Mouse (Mus musculus) liver, adult 2 months (tissue): ENCODE measurements around the gene Ddt. TPM values are rescaled to one million over a fixed set of nuclear protein-coding genes. Genes with fewer than 3 reads are reported as not detected.

Experiments
- DNase-seq: peaks from one replicate; pipeline ENCODE4 v3.0.0-alpha.2; 2011; ENCODE audit warnings: low read depth, low spot score; ENCODE audit errors: extremely low read depth
- H3K27ac ChIP-seq: fragments of 200-500 bp; replicated peaks from 2 replicates; pipeline ENCODE4 v1.5.1; 2012; ENCODE audit warnings: low read depth, mild to moderate bottlenecking, control low read depth, inconsistent platforms, low read length; ENCODE audit not compliant: insufficient read depth
- H3K27me3 ChIP-seq: fragments of 200-500 bp; 2 replicates; pipeline ENCODE4 v1.6.1; 2012; ENCODE audit warnings: mild to moderate bottlenecking, moderate library complexity, low read length, inconsistent platforms; ENCODE audit not compliant: control insufficient read depth, insufficient read depth
- H3K36me3 ChIP-seq: fragments of 200-500 bp; 2 replicates; pipeline ENCODE4 v1.6.1; 2012; ENCODE audit warnings: low read length, inconsistent platforms; ENCODE audit not compliant: control insufficient read depth, insufficient read depth
- H3K4me1 ChIP-seq: fragments of 200-500 bp; 2 replicates; pipeline ENCODE4 v1.6.1; 2011; ENCODE audit warnings: low read length; ENCODE audit not compliant: control insufficient read depth, insufficient read depth
- H3K4me3 ChIP-seq: fragments of 200-500 bp; 2 replicates; pipeline ENCODE4 v1.5.1; 2011; ENCODE audit warnings: low read depth, mild to moderate bottlenecking, control low read depth, low read length, moderate library complexity; ENCODE audit not compliant: insufficient read depth
- H3K79me2 ChIP-seq: fragments of 200-500 bp; 2 replicates; pipeline ENCODE4 v1.6.1; 2012; ENCODE audit warnings: inconsistent platforms, mild to moderate bottlenecking, low read length, moderate library complexity; ENCODE audit not compliant: control insufficient read depth, insufficient read depth
- H3K9ac ChIP-seq: fragments of 200-500 bp; 2 replicates; pipeline ENCODE4 v1.6.1; 2012; ENCODE audit warnings: low read depth, mild to moderate bottlenecking, control low read depth, inconsistent platforms, low read length
- CTCF ChIP-seq: fragments of 200-500 bp; IDR thresholded peaks from 2 replicates; pipeline ENCODE4 v1.5.1; 2011; ENCODE audit warnings: low read depth, low read length, control low read depth
- POLR2A ChIP-seq: fragments of 200-500 bp; IDR thresholded peaks from 2 replicates; pipeline ENCODE4 v1.6.1; 2011; ENCODE audit warnings: low read length, control low read depth; ENCODE audit not compliant: insufficient read depth; ENCODE audit errors: extremely low read depth
- WGBS: fragments of 180-500 bp; shearing (Covaris S2); methylation state at CpG from one replicate; pipeline ENCODE4 v1.1.7; 2018; 5-methylcytosine and 5-hydroxymethylcytosine counted together
- polyA plus RNA-seq: library from polyadenylated mRNA; depleted of rRNA; stranded (reverse); fragments of >200 nt; gene quantifications from 2 replicates; pipeline ENCODE4 v1.2.3, GENCODE M21; 2012
- total RNA-seq: library from RNA; depleted of rRNA; stranded (reverse); fragments of >200 nt; gene quantifications from 2 replicates; pipeline ENCODE4 v1.2.3, GENCODE M21; 2014

Gene Ddt
- total and polyA plus RNA-seq, 2 experiments = 347 to 914 TPM

DNA sequence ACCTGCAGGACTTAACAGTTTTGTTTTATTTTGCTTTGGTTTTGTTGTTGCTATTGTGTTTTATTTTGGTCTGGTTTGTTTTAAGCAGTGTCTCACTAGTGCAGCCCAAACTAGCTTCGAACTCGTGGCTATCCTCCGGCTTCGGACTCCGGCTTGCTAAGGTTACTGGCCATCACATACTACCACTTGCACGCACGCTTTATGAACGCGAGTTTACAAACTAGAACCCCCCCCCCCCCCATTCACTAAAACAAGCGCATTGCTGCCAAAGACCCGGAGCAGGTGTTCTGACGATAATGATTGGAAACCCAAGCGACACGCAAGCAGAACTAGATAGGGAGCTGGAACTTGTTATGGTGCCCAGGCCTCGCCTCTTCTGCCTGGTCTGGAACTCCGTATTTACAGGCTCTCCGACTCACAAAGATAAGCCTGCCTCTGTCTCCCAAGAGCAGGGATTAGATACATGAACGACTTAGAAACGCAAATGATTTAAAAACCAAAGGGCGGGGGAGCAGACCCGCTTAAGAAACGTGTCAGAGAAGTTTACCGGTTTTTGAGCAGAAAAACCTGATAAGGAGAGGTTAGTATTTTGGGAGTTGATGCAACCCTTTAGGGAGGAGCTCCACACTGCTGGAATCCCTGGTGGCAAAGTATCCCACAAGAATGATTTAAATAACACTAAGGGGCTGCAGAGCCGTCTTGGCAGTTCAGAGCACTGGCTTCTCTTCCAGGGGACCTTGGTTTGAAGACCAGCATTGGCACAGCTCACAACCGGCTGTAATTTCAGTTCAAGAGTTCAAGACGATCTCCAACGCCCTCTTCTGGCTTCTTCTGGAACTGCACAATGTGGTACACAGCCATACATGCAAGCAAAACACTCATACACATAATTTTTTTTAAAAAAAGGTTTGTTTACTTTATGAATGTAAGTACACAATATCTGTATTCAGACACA is 8.4 kb downstream of the Ddt start:
- WGBS = 1% methylated on average over 27 of the region's 27 CpGs
- peaks cover 5% of the 10 kb centered on the region; the same call in 1 of the 2 replicates for H3K4me1 ChIP-seq
- peak; percentile 70 for DNase-seq
- H3K79me2 ChIP-seq = peaks cover 8% of the 10 kb centered on the region; the same call in 1 of the 2 replicates
- H3K9ac ChIP-seq = peak overlapping the region; percentile 60
- H3K27ac ChIP-seq = peak overlapping the region; percentile 70
- H3K4me3 ChIP-seq = peak overlapping the region; percentile 90
- TF ChIP-seq POLR2A = no peak
- peak; percentile 61 for TF ChIP-seq CTCF
- H3K27me3 ChIP-seq = no peaks in the 10 kb centered on the region
- H3K36me3 ChIP-seq = no peaks in the 10 kb centered on the region

DNA sequence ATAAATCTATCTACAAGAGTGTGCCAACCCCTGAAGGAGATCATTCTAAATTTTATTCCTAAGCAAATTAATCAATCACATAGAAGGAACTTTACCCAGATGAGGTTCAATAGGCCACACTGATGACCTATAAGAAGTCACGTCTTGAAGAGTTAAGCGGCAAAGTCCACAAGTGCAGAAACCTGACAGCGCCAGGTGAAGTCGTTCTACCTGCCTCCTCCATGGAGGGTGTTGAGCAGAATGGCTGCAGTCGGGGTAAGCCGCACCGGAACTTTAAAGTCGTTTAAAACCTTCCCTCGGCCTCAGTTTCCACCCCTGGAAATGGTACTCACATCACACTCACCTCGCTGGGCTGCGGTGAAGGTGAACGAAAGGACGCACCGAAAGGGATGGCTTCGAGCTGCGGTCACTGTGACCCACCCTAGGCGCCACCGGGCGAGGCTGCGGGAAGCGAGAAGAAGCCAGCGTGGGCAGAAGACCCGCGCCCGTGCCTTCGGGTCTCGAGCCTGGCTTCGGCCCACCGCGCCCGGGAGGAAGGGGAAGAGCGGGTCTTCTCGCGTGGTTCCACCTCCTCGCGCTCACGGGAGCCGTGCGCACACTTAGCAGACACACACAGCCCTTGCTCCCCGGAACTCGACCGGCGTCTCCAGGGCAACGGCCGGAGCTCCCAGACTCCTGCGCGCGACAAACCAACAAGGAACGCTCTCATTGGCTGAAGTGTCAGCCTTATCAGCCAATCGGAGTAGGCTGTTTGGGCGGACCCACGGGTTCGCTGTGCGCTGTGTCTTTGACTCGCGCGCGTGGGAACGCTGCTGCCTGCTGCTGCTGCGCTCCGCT is 9.3 kb downstream of the Ddt start, which contains the start of gene Cabin1:
Gene Cabin1 (minus strand): TSS at position 660 of the 837 bp plus-strand sequence.
- WGBS = under 1% methylated on average over 61 of the region's 61 CpGs
- Histone ChIP-seq H3K27ac (peak within 1 kb of the TSS; percentile 70), H3K27me3 (no peaks in the 10 kb centered on the region), H3K36me3 (no peaks in the 10 kb centered on the region; the same call in 1 of the 2 replicates), H3K9ac (peak within 1 kb of the TSS; percentile 88), H3K4me3 (peak within 1 kb of the TSS; percentile 90), H3K4me1 (peaks cover 5% of the 10 kb centered on the region; the same call in 1 of the 2 replicates), H3K79me2 (peaks cover 10% of the 10 kb centered on the region; the same call in 1 of the 2 replicates)
- TF ChIP-seq CTCF (no peak), POLR2A (peak; percentile 82)
- peak; percentile 92 for DNase-seq

DNA sequence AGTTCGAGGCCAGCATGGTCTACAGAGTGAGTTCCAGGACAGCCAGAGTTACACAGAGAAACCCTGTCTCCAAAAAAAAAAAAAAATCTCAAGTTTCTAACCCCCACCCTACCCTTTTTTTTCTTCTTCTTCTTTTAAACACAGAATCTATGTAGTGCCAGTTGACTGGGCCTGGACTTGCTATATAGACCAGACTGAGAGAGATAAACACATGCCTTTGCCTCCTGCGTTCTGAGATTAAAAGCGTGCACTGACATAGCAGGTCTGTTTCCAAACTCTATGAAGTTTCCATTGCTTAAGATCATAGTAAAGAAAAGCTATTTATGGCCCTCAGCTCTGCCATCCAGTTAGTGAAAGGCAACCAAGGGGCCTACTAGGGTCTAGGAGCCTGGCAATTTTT is 10.8 kb downstream of the Ddt start:
- H3K79me2 ChIP-seq = peaks cover 10% of the 10 kb centered on the region; the same call in 1 of the 2 replicates
- WGBS = 87% methylated on average over 3 of the region's 3 CpGs
- TF ChIP-seq CTCF = no peak
- TF ChIP-seq POLR2A = no peak
- H3K27me3 ChIP-seq = no peaks in the 10 kb centered on the region
- peaks cover 5% of the 10 kb centered on the region; the same call in 1 of the 2 replicates for H3K4me1 ChIP-seq
- H3K36me3 ChIP-seq = no peaks in the 10 kb centered on the region; the same call in 1 of the 2 replicates
- H3K4me3 ChIP-seq = no peak overlapping the region
- DNase-seq = no peak
- no peak overlapping the region for H3K9ac ChIP-seq
- no peak overlapping the region for H3K27ac ChIP-seq

DNA sequence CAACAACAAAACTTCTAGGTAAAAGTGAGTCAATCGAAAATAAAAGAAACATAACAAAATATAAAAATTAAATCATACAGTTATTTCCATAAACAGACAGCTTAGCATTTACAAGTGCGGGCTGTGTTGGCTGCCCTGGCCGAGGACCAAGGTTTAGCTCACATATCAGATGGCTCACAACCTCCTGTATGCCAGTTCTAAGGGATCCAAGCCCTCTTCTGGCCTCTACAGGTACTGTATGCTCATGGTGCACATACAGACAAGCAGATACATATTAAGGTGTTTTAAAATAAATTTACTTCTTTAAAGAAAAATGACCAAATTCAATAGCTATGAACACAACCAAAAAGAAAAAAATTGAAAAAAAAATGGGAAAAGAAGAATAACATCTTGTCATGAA is 12.9 kb downstream of the Ddt start:
- no peaks in the 10 kb centered on the region; the same call in 1 of the 2 replicates for H3K36me3 ChIP-seq
- TF ChIP-seq POLR2A (no peak), CTCF (no peak)
- no peak overlapping the region for H3K4me3 ChIP-seq
- no peak for DNase-seq
- peaks cover 10% of the 10 kb centered on the region; the same call in 1 of the 2 replicates for H3K79me2 ChIP-seq
- H3K9ac ChIP-seq = no peak overlapping the region
- WGBS = 97% methylated on average over 3 of the region's 3 CpGs
- peaks cover 2% of the 10 kb centered on the region; the same call in 1 of the 2 replicates for H3K4me1 ChIP-seq
- no peaks in the 10 kb centered on the region for H3K27me3 ChIP-seq
- no peak overlapping the region for H3K27ac ChIP-seq

DNA sequence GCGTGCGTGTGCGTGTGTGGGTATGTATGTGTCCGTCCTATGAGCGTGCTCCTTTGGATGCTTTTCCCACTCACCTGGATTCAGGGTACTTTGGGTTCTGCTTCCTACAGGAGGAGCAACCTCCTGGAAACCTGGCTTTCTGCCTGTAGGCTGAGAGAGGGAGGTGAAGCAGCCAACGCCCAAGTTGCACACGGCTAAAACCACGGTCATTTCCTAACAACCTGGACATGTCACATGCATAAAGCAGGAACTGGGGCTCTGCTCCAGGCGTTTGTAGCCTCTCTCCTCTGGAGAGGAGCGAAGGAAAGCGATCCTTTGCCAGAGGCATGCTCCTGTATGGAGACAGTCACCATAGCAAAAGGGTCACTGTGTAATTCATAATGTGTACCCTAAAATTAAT is 16.5 kb downstream of the Ddt start:
- 93% methylated on average over 11 of the region's 11 CpGs for WGBS
- no peak for DNase-seq
- H3K27me3 ChIP-seq = no peaks in the 10 kb centered on the region
- peaks cover 5% of the 10 kb centered on the region; the same call in 1 of the 2 replicates for H3K79me2 ChIP-seq
- no peaks in the 10 kb centered on the region for H3K4me1 ChIP-seq
- H3K4me3 ChIP-seq = no peak overlapping the region
- peaks cover 18% of the 10 kb centered on the region for H3K36me3 ChIP-seq
- no peak overlapping the region for H3K27ac ChIP-seq
- no peak for TF ChIP-seq POLR2A
- no peak for TF ChIP-seq CTCF
- H3K9ac ChIP-seq = no peak overlapping the region
